Mouse (Mus musculus) neural tube, embryonic 14.5 days (tissue): ENCODE data around the gene Tead4. TPM values are rescaled to one million over a fixed set of nuclear protein-coding genes. Genes with fewer than 3 reads are reported as not detected.

Source experiments
- ATAC-seq: fragments of 200-750 bp; cut with Nextera tagmentation; 2 replicates; pipeline ENCODE4 v1.8.0; 2017; ENCODE audit warnings: low read depth, mild to moderate bottlenecking, moderate TSS enrichment, moderate library complexity
- H3K27ac ChIP-seq: fragments of 300-500 bp; sonication (generic); 2 replicates; pipeline ENCODE4 v1.5.1; 2014; ENCODE audit warnings: low read depth, mild to moderate bottlenecking, control low read depth, low read length, moderate library complexity, mixed read lengths
- H3K27me3 ChIP-seq: fragments of 300-500 bp; sonication (generic); 2 replicates; pipeline ENCODE4 v1.6.1; 2014; ENCODE audit warnings: low read length; ENCODE audit not compliant: control insufficient read depth, insufficient read depth
- H3K36me3 ChIP-seq: fragments of 300-500 bp; sonication (generic); 2 replicates; pipeline ENCODE4 v1.6.1; 2014; ENCODE audit warnings: low read length, mixed read lengths; ENCODE audit not compliant: control insufficient read depth, insufficient read depth
- H3K4me1 ChIP-seq: fragments of 300-500 bp; sonication (generic); 2 replicates; pipeline ENCODE4 v1.6.1; 2014; ENCODE audit warnings: low read length; ENCODE audit not compliant: control insufficient read depth, insufficient read depth
- H3K4me2 ChIP-seq: fragments of 300-500 bp; sonication (generic); 2 replicates; pipeline ENCODE4 v1.6.1; 2014; ENCODE audit warnings: mild to moderate bottlenecking, low read depth, low read length, control low read depth
- H3K4me3 ChIP-seq: fragments of 300-500 bp; sonication (generic); 2 replicates; pipeline ENCODE4 v1.5.1; 2014; ENCODE audit warnings: low read depth, low read length, control low read depth, mixed read lengths
- H3K9ac ChIP-seq: fragments of 300-500 bp; sonication (generic); replicated peaks from 2 replicates; pipeline ENCODE4 v1.6.1; 2014; ENCODE audit warnings: low read depth, mild to moderate bottlenecking, control low read depth, low read length, mixed read lengths
- H3K9me3 ChIP-seq: fragments of 300-500 bp; sonication (generic); 2 replicates; pipeline ENCODE4 v1.6.1; 2016; ENCODE audit warnings: low read length; ENCODE audit not compliant: control insufficient read depth
- WGBS: fragments of 180-500 bp; shearing (Covaris S2); extraction: QIAGEN DNeasy Blood & Tissue Kit; methylation state at CpG from one replicate; pipeline ENCODE4 v1.1.7; 2014; 5-methylcytosine and 5-hydroxymethylcytosine counted together
- polyA plus RNA-seq: library from polyadenylated mRNA; unstranded; fragments of >200 nt; fragmentation: Nextera tagmentation; extraction: Ambion mirVana; gene quantifications from 2 replicates; pipeline ENCODE4 v1.2.1, GENCODE M21; 2014

Tead4 gene
- polyA plus RNA-seq, 1 experiment from 2014 or later: 0.24 TPM

GRCm38 (mm10) chr6:128261486-128261885, 39.1 kb downstream of the Tead4 start:
- Histone ChIP-seq H3K9me3 (no peaks in the 10 kb centered on the region), H3K36me3 (no peaks in the 10 kb centered on the region), H3K4me3 (no peak overlapping the region), H3K27ac (no peak overlapping the region), H3K9ac (no peak overlapping the region), H3K4me2 (no peak overlapping the region), H3K4me1 (no peaks in the 10 kb centered on the region), H3K27me3 (no peaks in the 10 kb centered on the region)
- ATAC-seq: no peak
- 70% methylated on average over 1 of the region's 1 CpGs for WGBS

GRCm38 (mm10) chr6:128259252-128259651, 41.4 kb downstream of the Tead4 start:
- Histone ChIP-seq H3K9ac (no peak overlapping the region), H3K4me2 (no peak overlapping the region), H3K4me3 (no peak overlapping the region), H3K27me3 (no peaks in the 10 kb centered on the region), H3K36me3 (no peaks in the 10 kb centered on the region), H3K4me1 (no peaks in the 10 kb centered on the region), H3K27ac (no peak overlapping the region), H3K9me3 (no peaks in the 10 kb centered on the region)
- ATAC-seq: no peak
- 95% methylated on average over 3 of the region's 3 CpGs for WGBS

DNA sequence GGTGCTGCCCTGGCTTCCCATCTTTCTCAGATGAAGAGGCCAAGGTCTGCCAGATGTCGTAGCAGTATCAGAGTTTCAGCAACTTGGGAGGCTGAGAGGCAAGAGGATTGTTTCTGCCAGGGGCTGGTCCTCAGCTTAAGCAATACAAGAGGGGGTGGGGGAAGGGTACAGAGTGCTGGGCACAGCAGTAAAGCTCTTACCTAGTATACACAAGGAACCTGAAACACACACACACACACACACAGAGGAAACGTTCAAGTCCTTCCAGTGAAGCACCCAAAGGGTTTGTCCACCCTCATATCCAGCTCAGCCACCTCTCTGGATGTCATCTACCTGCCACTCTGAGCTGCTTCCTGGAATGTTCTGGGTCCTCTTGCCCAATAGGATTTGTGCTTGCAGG, 44.7 kb downstream of the Tead4 start:
- no peak overlapping the region for H3K4me3 ChIP-seq
- H3K9me3 ChIP-seq: no peaks in the 10 kb centered on the region
- ATAC-seq: no peak
- H3K4me1 ChIP-seq: no peaks in the 10 kb centered on the region
- H3K27me3 ChIP-seq: no peaks in the 10 kb centered on the region
- H3K36me3 ChIP-seq: no peaks in the 10 kb centered on the region
- WGBS: 81% methylated on average over 2 of the region's 2 CpGs
- no peak overlapping the region for H3K9ac ChIP-seq
- H3K27ac ChIP-seq: no peak overlapping the region
- no peak overlapping the region for H3K4me2 ChIP-seq

- Histone ChIP-seq H3K4me2 (no peak overlapping the region), H3K4me1 (no peaks in the 10 kb centered on the region), H3K27me3 (no peaks in the 10 kb centered on the region), H3K27ac (no peak overlapping the region), H3K4me3 (no peak overlapping the region), H3K36me3 (no peaks in the 10 kb centered on the region), H3K9me3 (no peaks in the 10 kb centered on the region), H3K9ac (no peak overlapping the region)
- ATAC-seq: no peak
- WGBS: 81% methylated on average over 4 of the region's 4 CpGs
Measured at GRCm38 (mm10) chr6:128255292-128255691, 45.3 kb downstream of the Tead4 start.

- no peaks in the 10 kb centered on the region for H3K36me3 ChIP-seq
- no peak overlapping the region for H3K4me3 ChIP-seq
- no peak overlapping the region for H3K27ac ChIP-seq
- no peaks in the 10 kb centered on the region for H3K27me3 ChIP-seq
- 32% methylated on average over 4 of the region's 4 CpGs for WGBS
- H3K4me1 ChIP-seq: no peaks in the 10 kb centered on the region
- no peak overlapping the region for H3K4me2 ChIP-seq
- H3K9ac ChIP-seq: no peak overlapping the region
- H3K9me3 ChIP-seq: no peaks in the 10 kb centered on the region
- no peak for ATAC-seq
Measured at GRCm38 (mm10) chr6:128254551-128254950, 46.1 kb downstream of the Tead4 start.

DNA sequence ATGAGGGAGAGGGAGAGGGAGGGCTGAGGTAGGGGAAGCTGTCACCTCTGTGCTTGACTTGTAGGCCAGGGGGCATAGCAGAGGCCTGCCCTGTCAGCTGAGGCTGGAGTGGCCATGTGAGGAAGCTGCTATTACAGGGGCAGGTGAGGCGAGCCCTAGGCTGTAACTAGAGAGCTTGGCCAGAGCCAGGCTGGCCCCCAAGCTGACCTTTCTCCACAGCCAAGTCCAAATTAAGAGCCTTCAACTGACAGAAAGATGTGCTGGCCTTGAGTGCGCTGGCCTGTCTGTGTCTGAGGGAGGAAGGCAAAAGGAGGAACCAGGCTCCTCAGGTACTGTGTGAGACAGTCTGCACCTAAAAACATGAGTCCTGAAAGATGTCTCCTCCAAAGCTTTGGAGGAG, 47.5 kb downstream of the Tead4 start:
- Histone ChIP-seq H3K27ac (no peak overlapping the region), H3K9me3 (no peaks in the 10 kb centered on the region), H3K4me2 (no peak overlapping the region), H3K4me1 (no peaks in the 10 kb centered on the region), H3K36me3 (no peaks in the 10 kb centered on the region), H3K4me3 (no peak overlapping the region), H3K27me3 (no peaks in the 10 kb centered on the region), H3K9ac (no peak overlapping the region)
- WGBS: 77% methylated on average over 2 of the region's 2 CpGs
- no peak for ATAC-seq

GRCm38 (mm10) chr6:128250596-128250995, 50.0 kb downstream of the Tead4 start:
- H3K4me2 ChIP-seq: no peak overlapping the region
- H3K4me1 ChIP-seq: no peaks in the 10 kb centered on the region
- H3K4me3 ChIP-seq: no peak overlapping the region
- H3K27ac ChIP-seq: no peak overlapping the region
- no peaks in the 10 kb centered on the region for H3K9me3 ChIP-seq
- no peaks in the 10 kb centered on the region for H3K36me3 ChIP-seq
- WGBS: 81% methylated on average over 5 of the region's 5 CpGs
- H3K9ac ChIP-seq: no peak overlapping the region
- ATAC-seq: no peak
- H3K27me3 ChIP-seq: no peaks in the 10 kb centered on the region

DNA sequence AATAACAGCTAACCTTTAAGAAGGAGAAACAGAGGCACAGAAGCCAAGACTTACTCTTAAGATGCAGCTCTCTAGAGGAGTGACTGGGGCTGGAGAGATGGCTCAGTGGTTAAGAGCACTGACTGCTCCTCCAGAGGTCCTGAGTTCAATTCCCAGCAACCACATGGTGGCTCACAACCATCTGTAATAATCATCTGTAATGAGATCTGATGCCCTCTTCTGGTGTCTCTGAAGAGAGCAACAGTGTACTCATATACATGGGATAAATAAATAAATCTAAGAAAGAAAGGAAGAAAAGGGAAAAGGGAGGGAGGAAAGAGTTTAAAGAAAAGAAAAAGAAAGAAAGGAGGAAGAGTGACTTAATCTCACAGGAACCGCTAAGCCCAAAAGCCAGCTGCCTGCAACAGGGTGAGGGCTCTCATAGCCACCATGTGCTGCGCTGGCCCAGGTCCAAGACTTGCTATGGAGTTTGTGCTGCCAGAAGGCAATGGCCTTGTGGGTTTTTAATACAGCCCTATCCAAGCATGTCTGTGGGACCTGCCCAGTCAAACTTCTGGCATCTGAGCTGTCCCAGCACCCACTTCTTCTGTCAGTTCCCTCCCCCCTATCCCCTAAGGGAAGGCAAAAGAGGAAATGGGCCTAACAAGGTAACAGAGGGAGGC, 63.4 kb downstream of the Tead4 start:
- no peak for ATAC-seq

DNA sequence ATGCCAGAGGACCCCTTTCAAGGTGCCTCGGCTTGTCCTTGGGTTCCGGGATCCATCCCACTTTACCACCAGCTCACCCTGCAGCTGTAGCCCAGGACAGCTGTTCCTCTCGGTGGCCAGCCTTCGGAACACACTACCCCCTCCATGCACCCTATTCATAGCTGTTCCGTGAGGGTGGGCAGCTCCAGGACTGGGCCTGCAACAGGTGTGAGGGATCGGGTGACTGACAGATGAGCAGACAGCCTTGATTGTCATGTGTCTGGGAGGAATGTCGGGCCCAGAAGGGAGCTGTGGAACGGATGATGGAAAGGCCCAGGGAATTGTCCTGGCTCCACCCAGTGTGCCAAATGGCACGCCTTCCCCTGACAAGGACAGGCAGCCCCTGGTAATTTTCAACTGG, 64.0 kb downstream of the Tead4 start:
- no peaks in the 10 kb centered on the region for H3K27me3 ChIP-seq
- no peaks in the 10 kb centered on the region for H3K36me3 ChIP-seq
- no peak overlapping the region for H3K4me3 ChIP-seq
- H3K27ac ChIP-seq: no peak overlapping the region
- no peak overlapping the region for H3K4me2 ChIP-seq
- 76% methylated on average over 9 of the region's 9 CpGs for WGBS
- H3K4me1 ChIP-seq: no peaks in the 10 kb centered on the region
- no peak overlapping the region for H3K9ac ChIP-seq
- ATAC-seq: no peak
- H3K9me3 ChIP-seq: no peaks in the 10 kb centered on the region

More for the DNA sequence above, 63.4 kb downstream of the Tead4 start:
- H3K4me1 ChIP-seq: no peaks in the 10 kb centered on the region
- H3K36me3 ChIP-seq: no peaks in the 10 kb centered on the region
- 76% methylated on average over 2 of the region's 2 CpGs for WGBS
- H3K4me2 ChIP-seq: no peak overlapping the region
- H3K27me3 ChIP-seq: no peaks in the 10 kb centered on the region
- H3K27ac ChIP-seq: no peak overlapping the region
- H3K9ac ChIP-seq: no peak overlapping the region
- no peaks in the 10 kb centered on the region for H3K9me3 ChIP-seq
- no peak overlapping the region for H3K4me3 ChIP-seq
